Mouse (Mus musculus): ENCODE results near the gene Actr1b. TPM values are rescaled to one million over a fixed set of nuclear protein-coding genes. Genes with fewer than 3 reads are reported as not detected.

Gene Actr1b
- total RNA-seq (2023): 10 to 100 TPM; 51.0 to 60.8 TPM

GRCm38 (mm10) chr1:36714311-36714710, at the start of gene Actr1b:
Gene Actr1b (minus strand): TSS chr1:36714422.

GRCm38 (mm10) chr1:36761568-36761967, 47.3 kb upstream of the Actr1b start, which contains the start of gene Zap70:
Gene Zap70 (plus strand): TSS chr1:36761798.

DNA sequence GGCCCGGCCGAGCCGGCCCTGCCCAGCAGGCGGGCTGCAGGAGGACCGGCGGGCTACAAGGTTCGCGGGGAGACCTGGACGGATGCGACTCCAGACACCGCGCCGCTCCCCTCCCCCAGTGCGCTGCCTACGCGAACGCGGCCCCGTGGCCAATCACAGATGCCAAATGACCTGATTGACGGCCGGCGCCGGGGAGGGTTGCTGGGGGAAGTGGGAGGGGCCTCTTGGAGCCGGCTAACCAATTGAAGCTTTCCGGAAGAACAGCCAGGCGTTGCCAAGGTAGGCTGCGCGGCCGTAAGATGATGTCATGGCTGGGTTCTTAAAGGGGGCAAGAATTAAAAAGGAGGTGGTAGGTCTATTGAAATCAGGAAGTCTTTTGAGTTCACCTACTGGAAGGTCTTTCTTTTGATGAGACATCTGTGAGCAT, 4.4 kb downstream of the Actr1b start, which contains the start of gene 4933424G06Rik:
4933424G06Rik (plus strand) TSS at position 296 of the 427 bp plus-strand sequence.

GRCm38 (mm10) chr1:36691271-36692155, 22.7 kb downstream of the Actr1b start, which contains the start of gene Cox5b:
Gene Cox5b (plus strand): TSS chr1:36691449.

DNA sequence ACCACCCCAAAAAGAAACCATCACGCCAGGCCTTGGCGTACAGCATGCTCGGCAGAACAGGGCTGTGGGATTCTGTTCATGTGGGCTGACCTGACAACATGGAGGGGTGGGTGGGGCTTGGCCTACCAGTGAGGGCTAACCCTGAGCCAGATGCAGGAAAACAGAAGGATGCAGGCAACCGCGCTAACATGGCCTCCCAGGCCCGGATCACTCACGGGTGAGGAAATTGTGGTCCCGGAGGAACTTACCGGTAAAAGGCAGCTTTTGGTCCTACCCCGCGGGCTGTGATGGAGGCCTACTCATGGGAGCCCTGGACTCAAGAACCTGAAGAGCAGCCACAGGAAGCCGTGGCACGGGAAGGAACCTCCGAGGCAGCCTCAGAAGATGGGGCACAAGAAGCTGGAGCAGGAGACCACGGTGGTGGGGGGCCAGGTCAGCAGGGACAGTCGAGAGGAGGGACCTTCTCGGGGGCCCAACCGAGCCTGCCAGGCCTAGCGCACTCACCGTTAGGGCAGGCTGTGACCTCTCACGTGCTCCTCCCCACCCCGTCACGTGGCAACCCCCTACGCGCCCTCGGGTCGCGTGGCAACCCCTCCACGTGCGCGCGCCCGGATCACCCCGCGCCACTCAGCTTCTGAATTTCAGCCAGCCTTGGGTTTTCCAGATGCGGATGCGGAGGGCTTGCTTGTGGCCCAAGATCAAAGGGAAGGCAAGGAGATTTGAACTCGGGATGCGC, 31.4 kb downstream of the Actr1b start, which contains the start of gene Fam178b:
Fam178b (minus strand) TSS at position 564 of the 736 bp plus-strand sequence.

Other genes starting within 250 kb of the Actr1b start
- gene Cnnm4, start 242.8 kb downstream of the Actr1b start, total RNA-seq (2023): 10 to 100 TPM; 38.2 to 39.4 TPM
- gene Cnnm3, start 202.6 kb downstream of the Actr1b start, total RNA-seq (2023): 10 to 100 TPM; 24.4 to 33.4 TPM
- gene Ankrd23, start 177.5 kb downstream of the Actr1b start, total RNA-seq (2023): 1 to 10 TPM; 8.9 to 9.2 TPM
- gene Gm42417, start 175.0 kb downstream of the Actr1b start, total RNA-seq (2023): not detected
- gene Ankrd39, start 167.0 kb downstream of the Actr1b start, total RNA-seq (2023): 10 to 100 TPM in 1 of 2 experiments, 1 to 10 TPM in 1; 9.2 to 13.0 TPM
- gene Sema4c, start 156.1 kb downstream of the Actr1b start, total RNA-seq (2023): 1 to 10 TPM; 3.8 to 4.4 TPM
- not detected for gene Fam178b, start 31.2 kb downstream of the Actr1b start, total RNA-seq (2023)
- gene Cox5b, start 23.0 kb downstream of the Actr1b start, total RNA-seq (2023): 100 to 1,000 TPM; 237 to 244 TPM
- not detected for gene 4933424G06Rik, start 4.3 kb downstream of the Actr1b start, total RNA-seq (2023)
- 1 to 10 TPM; 1.4 to 2.7 TPM for gene Zap70, start 47.4 kb upstream of the Actr1b start, total RNA-seq (2023)
- 100 to 1,000 TPM; 116 to 125 TPM for gene Tmem131, start 229.2 kb upstream of the Actr1b start, total RNA-seq (2023)